Mouse (Mus musculus) neural tube, embryonic 12.5 days (tissue): ENCODE data around the gene Nucks1. TPM values are rescaled to one million over a fixed set of nuclear protein-coding genes. Genes with fewer than 3 reads are reported as not detected.
A peak's percentile ranks its signal among the peaks of the same experiment; 100 is the strongest.

Experiments used
- ATAC-seq: fragments of 200-750 bp; cut with Nextera tagmentation; 2 replicates; pipeline ENCODE4 v1.8.0; 2017; ENCODE audit warnings: low read depth, mild to moderate bottlenecking, moderate TSS enrichment, moderate library complexity; ENCODE audit not compliant: low FRiP score
- H3K27ac ChIP-seq: fragments of 300-500 bp; sonication (generic); 2 replicates; pipeline ENCODE4 v1.5.1; 2016
- H3K27me3 ChIP-seq: fragments of 300-500 bp; sonication (generic); replicated peaks from 2 replicates; pipeline ENCODE4 v1.6.1; 2016; ENCODE audit warnings: mild to moderate bottlenecking
- H3K36me3 ChIP-seq: fragments of 300-500 bp; sonication (generic); 2 replicates; pipeline ENCODE4 v1.6.1; 2016; ENCODE audit warnings: mild to moderate bottlenecking
- H3K4me1 ChIP-seq: fragments of 300-500 bp; sonication (generic); 2 replicates; pipeline ENCODE4 v1.6.1; 2016
- H3K4me2 ChIP-seq: fragments of 300-500 bp; sonication (generic); replicated peaks from 2 replicates; pipeline ENCODE4 v1.6.1; 2016; ENCODE audit warnings: mild to moderate bottlenecking
- H3K4me3 ChIP-seq: fragments of 300-500 bp; sonication (generic); 2 replicates; pipeline ENCODE4 v1.5.1; 2016
- H3K9ac ChIP-seq: fragments of 300-500 bp; sonication (generic); 2 replicates; pipeline ENCODE4 v1.6.1; 2016; ENCODE audit warnings: mild to moderate bottlenecking
- H3K9me3 ChIP-seq: fragments of 300-500 bp; sonication (generic); 2 replicates; pipeline ENCODE4 v1.6.1; 2016; ENCODE audit warnings: mild to moderate bottlenecking
- WGBS: fragments of 180-500 bp; shearing (Covaris S2); methylation state at CpG from one replicate; pipeline ENCODE4 v1.1.7; 2016; 5-methylcytosine and 5-hydroxymethylcytosine counted together
- polyA plus RNA-seq: library from polyadenylated mRNA; unstranded; fragments of >200 nt; fragmentation: Nextera tagmentation; extraction: Ambion mirVana; gene quantifications from 2 replicates; pipeline ENCODE4 v1.2.1, GENCODE M21; 2016

Gene Nucks1
- polyA plus RNA-seq, 1 experiment from 2014 or later, result 91.4 TPM

DNA sequence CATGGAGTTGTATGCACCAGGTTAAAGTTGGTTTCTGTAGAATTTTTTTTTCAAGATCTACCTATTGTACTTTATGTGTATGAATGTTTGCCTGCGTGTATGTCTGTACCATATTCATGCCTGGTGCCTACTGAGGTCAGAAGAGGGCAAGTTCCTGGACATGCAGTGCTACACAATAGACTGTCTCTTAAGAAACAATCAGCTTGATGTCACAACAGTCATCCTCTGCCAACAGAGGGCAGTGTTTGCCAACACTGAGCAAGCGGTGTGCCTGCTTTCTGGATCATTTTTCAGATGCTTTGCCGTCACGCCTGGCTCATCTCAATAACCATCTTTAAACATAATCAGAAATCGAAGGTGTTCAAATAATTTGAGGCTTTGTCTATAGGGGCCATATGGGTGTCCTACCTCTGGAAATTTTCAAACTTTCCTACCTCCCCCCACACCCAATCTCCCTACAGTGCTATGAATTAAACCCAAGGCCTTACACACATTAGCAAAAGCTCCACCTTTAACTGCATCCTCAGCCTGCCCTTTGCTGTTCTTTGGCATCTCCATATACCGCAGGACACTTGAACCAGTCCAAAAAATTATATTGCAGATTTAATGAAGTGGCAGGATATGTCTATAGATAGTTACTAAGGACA is 27.4 kb downstream of the Nucks1 start:
- H3K36me3 ChIP-seq, result peaks cover 5% of the 10 kb centered on the region
- peaks cover 5% of the 10 kb centered on the region for H3K4me1 ChIP-seq

DNA sequence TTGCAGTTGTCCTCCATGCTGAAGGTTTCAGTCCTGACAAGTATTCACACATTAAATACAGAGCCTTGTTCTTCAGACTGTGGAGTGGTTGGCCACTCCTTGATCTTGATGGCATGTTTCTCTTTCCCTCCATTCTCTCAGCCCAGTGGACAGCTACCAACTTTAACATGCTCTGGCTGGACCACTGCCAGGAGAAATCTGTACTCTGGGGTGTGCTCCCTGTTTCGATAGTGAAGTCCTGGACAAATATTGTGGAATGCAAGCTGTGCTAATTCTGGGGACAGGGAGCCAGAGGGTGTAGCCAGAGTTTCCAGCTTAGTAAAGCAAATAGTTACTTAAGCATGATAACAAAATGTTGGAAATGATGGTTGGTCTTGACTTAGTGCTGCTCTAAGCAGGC is 28.5 kb downstream of the Nucks1 start:
- H3K4me1 ChIP-seq, result peaks cover 5% of the 10 kb centered on the region
- no peak overlapping the region for H3K4me3 ChIP-seq
- H3K36me3 ChIP-seq, result peaks cover under 1% of the 10 kb centered on the region; the same call in 1 of the 2 replicates
- WGBS, result 89% methylated on average over 1 of the region's 1 CpGs
- no peak for ATAC-seq
- H3K9ac ChIP-seq, result no peak overlapping the region
- H3K9me3 ChIP-seq, result no peaks in the 10 kb centered on the region
- no peak overlapping the region for H3K27ac ChIP-seq
- H3K27me3 ChIP-seq, result no peaks in the 10 kb centered on the region
- H3K4me2 ChIP-seq, result no peak overlapping the region

More for the DNA sequence above, 27.4 kb downstream of the Nucks1 start:
- ATAC-seq, result 0 out of 2 replicates have a peak, but pooled peaks have one; percentile 65
- no peaks in the 10 kb centered on the region for H3K9me3 ChIP-seq
- no peak overlapping the region for H3K4me3 ChIP-seq
- WGBS, result 59% methylated on average over 6 of the region's 6 CpGs
- H3K4me2 ChIP-seq, result no peak overlapping the region
- no peak overlapping the region for H3K27ac ChIP-seq
- H3K27me3 ChIP-seq, result no peaks in the 10 kb centered on the region
- H3K9ac ChIP-seq, result no peak overlapping the region

DNA sequence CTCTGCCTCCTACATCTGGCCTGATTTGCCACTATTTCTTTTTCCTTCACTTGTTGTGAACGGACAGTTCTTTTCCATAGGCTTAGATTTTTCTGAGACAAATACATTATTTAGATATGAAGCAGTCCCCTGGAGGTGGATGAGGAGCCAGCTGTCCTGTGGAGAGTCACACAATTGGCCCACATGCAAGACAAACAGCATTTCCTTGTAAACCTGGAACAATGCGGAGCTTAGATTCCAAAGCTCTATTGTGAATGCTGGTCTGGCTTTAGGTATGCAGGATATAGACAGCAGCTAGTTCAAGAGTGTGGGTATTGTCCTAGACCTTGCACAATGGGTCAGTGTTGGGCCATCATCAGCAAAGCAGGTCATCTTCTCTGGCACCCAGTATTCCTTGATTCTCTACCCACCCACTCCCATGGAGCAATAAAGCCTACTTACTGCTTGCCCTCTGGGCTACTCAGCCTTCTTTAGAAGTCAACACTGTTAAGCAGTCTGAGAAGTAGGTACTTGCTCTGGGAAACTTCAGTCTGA is 30.4 kb downstream of the Nucks1 start:
- no peaks in the 10 kb centered on the region for H3K9me3 ChIP-seq
- no peak overlapping the region for H3K4me3 ChIP-seq
- peaks cover 5% of the 10 kb centered on the region for H3K4me1 ChIP-seq
- no peak for ATAC-seq
- H3K9ac ChIP-seq, result no peak overlapping the region
- no peaks in the 10 kb centered on the region for H3K27me3 ChIP-seq
- no peaks in the 10 kb centered on the region for H3K36me3 ChIP-seq
- H3K27ac ChIP-seq, result no peak overlapping the region
- H3K4me2 ChIP-seq, result no peak overlapping the region
- 63% methylated on average over 2 of the region's 2 CpGs for WGBS

DNA sequence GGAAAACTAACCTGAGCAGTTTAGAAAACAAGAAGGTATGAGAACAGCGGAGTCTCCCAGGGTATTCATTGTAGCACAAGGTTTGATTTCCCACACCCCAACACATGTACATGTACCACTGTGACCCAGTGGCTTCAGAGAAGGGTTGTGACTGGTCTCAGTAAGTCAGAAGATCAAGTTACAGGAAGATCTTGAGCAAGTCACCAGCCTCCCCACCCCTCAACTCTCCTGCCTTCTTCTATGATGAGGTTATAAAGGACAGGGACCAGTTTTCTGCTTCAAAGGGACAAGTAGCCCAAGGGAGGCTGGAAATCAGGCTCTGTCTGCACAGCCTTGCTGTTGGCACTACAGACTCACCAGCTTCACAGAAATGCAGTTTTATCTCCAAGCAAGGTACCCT is 31.2 kb downstream of the Nucks1 start:
- Histone ChIP-seq H3K4me3 (no peak overlapping the region), H3K27me3 (no peaks in the 10 kb centered on the region), H3K9me3 (no peaks in the 10 kb centered on the region), H3K4me2 (no peak overlapping the region), H3K9ac (no peak overlapping the region), H3K36me3 (no peaks in the 10 kb centered on the region), H3K27ac (no peak overlapping the region), H3K4me1 (peaks cover 5% of the 10 kb centered on the region)
- WGBS, result 95% methylated on average over 1 of the region's 1 CpGs
- no peak for ATAC-seq

DNA sequence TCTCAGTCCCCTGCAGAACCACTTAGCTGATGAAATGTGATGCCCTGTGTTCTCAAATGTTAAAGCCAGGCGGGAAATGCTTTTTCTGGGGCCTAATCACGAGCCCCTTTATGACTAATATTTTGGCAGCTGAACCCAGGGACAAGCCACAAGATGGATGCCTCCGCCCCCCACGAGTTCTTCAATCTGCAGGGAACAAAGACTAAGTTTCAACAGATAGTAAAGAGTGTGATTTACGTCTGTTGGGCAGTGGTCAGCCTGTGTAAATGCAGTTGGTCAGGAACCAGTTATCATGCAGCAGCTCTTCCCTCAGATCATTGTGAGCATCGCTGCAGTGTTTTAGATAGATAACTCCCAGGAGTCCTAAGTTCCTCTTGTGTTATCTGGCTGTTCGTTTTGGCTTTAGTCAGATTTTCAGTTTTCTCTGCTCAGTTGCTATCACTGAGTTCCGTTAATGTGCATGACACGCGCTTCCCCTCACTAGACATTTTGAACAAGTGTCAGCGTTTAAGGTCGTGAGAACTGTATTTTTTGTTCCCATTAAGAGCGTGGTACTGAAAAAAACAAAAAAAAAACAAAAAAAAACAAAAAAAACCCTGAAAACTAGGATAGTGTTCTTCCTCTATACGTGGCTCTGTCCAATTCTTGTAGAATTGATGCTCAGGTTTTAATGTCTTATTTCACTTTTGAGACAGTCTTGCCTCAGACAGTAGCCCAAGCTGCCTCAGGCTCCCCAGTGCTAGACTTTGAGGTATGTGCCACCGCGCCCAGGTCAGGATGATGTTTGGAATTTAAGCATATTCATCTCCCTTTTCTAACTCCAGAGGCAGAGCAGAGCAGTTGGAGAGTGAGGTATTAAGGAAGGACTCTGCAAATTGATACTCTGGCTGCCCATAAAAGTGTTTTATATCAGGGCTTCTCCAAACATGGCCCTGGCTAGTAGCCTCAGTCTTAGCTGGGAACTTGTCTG is 32.6 kb downstream of the Nucks1 start:
- ATAC-seq, result no peak
- H3K4me1 ChIP-seq, result peaks cover 9% of the 10 kb centered on the region
- no peaks in the 10 kb centered on the region for H3K27me3 ChIP-seq
- H3K4me2 ChIP-seq, result no peak overlapping the region
- H3K36me3 ChIP-seq, result no peaks in the 10 kb centered on the region
- H3K4me3 ChIP-seq, result no peak overlapping the region
- no peak overlapping the region for H3K27ac ChIP-seq
- no peak overlapping the region for H3K9ac ChIP-seq
- no peaks in the 10 kb centered on the region for H3K9me3 ChIP-seq
- 46% methylated on average over 16 of the region's 16 CpGs for WGBS

DNA sequence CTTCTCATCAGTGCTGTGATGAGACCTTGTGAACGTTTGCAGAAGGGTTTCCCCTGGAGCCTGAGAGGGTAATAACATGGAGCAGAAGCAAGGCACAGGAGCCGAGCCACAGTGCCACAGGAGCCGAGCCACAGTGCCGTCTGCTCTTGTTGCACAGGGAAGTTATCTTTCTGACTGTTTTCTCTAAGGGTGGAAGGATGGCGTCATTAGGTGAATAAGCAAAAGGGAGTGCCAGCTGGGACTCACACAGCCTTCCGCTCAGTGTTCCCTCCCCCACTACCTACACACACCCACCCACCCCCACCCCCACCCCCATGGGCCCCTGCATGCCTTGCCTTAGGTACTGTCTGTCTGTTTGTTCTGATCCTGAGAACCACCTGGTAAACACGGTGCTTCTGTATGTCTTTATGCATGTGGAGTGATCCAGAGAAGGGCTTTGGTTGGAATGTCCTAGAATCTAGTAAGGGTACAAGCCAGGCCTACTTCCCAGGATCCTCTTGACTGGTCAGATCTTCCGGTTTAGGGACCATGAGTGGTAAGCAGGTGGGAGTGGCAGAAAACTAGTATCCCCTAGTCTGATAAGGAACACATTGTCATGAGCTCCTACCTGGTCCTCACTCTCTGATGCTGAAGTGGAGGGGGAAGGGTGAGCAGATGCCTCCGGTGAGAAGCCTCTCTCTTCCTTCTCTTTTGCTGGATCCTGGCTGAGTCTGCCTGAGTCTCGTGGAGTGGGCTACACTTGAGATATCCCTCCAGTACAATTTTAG is 35.5 kb downstream of the Nucks1 start:
- Histone ChIP-seq H3K4me2 (no peak overlapping the region), H3K27ac (no peak overlapping the region), H3K9ac (no peak overlapping the region), H3K4me3 (no peak overlapping the region), H3K9me3 (no peaks in the 10 kb centered on the region), H3K36me3 (no peaks in the 10 kb centered on the region), H3K27me3 (no peaks in the 10 kb centered on the region), H3K4me1 (peaks cover 11% of the 10 kb centered on the region)
- 72% methylated on average over 10 of the region's 10 CpGs for WGBS
- ATAC-seq, result no peak

DNA sequence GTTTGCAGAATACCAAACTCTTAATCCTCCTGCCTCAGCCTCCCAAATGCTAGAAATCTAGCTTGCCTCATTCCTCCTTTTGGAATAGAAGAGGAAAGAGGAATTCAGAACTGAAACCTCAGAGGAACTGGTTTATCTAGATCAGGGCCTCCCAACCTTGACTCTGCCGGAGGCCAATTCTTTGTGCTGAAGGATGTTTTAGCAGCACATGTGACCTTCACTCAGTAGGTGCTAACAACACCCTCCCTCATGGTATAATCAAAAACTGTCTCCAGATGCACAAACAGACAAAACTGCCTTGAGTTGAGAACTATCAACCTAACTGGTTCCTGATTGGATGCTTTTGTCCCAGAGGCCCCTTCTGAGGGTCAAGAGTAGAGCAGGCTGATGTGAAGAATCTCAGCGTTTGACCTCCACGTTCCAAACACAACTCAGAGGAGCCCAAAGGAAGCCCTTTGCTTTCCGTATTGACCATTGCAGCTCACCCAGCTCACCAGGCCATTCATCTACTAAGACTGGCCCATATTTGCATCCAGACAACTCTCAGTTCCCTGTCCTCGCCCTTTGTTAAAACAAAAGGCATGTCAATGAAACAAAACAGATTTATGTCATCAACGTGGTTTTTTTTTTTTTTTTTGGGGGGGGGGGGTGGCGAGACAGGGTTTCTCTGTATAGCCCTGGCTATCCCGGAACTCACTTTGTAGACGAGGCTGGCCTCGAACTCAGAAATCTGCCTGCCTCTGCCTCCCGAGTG is 36.3 kb downstream of the Nucks1 start:
- no peak overlapping the region for H3K9ac ChIP-seq
- WGBS, result 88% methylated on average over 11 of the region's 11 CpGs
- H3K4me2 ChIP-seq, result no peak overlapping the region
- peaks cover 11% of the 10 kb centered on the region for H3K4me1 ChIP-seq
- no peaks in the 10 kb centered on the region for H3K9me3 ChIP-seq
- ATAC-seq, result no peak
- no peaks in the 10 kb centered on the region for H3K27me3 ChIP-seq
- H3K36me3 ChIP-seq, result no peaks in the 10 kb centered on the region
- no peak overlapping the region for H3K27ac ChIP-seq
- no peak overlapping the region for H3K4me3 ChIP-seq

DNA sequence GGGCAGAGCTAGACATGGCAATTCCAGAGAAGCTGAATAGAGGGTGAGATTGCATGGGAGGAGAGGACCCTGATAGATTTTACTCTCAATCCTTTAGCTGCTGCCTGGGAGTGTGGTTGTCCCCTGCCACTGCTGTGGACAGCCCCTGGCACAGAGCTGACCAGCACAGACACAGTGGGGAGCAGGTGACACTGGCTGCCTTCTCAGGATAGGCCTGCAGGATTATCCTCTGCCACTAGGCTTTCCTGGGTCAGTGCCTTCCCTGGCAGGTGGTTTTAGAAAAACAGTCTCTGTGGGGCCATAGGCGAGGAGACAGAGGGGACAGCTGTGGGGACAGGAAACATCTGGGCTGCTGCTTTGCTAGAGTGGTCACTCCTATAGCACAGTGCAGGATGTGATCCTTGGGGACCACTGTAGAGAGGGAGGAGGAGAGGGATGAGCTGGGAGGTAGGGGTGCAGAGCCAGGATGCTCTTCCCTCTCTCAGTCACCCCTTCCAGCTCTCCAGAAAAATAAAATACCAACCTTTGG is 37.7 kb downstream of the Nucks1 start:
- peaks cover 6% of the 10 kb centered on the region for H3K4me1 ChIP-seq
- H3K9me3 ChIP-seq, result no peaks in the 10 kb centered on the region
- no peaks in the 10 kb centered on the region for H3K27me3 ChIP-seq
- WGBS, result 41% methylated on average over 1 of the region's 1 CpGs
- no peak for ATAC-seq
- no peak overlapping the region for H3K27ac ChIP-seq
- no peaks in the 10 kb centered on the region for H3K36me3 ChIP-seq
- no peak overlapping the region for H3K4me2 ChIP-seq
- no peak overlapping the region for H3K4me3 ChIP-seq
- H3K9ac ChIP-seq, result no peak overlapping the region

DNA sequence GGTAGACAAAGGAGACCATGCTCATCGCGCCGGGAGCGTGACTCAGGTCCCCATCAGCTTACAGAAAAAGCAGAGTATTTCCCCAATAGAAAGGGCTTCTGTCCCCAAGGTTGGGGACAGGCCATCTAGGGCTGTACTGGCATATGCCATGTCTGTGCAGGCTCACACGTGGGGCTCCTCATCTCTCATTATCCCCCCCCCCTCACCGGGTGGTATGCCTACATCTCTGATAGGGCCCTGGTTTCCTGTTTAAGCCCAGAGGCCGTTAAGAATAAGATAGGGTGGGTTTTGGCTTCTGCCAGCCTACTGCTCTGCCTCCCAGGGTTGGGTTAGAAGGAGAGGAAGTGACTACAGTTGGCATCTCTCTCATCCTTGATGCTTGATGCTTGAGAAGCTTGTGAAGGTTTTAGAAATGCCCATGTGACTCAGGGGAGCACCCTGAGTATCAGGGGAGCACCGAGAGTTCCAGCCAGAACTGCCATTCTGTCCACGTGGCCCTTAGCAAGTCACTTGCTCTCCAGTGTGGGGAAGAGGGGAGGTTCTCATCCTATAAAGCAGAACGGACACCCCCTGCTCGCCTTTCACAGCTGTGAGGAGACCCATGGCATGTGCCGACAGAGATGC is 44.0 kb downstream of the Nucks1 start:
- ATAC-seq, result no peak
- Histone ChIP-seq H3K27me3 (no peaks in the 10 kb centered on the region), H3K4me2 (no peak overlapping the region), H3K4me3 (no peak overlapping the region), H3K9me3 (no peaks in the 10 kb centered on the region), H3K4me1 (peaks cover 5% of the 10 kb centered on the region; the same call in 1 of the 2 replicates), H3K36me3 (no peaks in the 10 kb centered on the region), H3K27ac (no peak overlapping the region), H3K9ac (no peak overlapping the region)
- WGBS, result 88% methylated on average over 12 of the region's 12 CpGs

DNA sequence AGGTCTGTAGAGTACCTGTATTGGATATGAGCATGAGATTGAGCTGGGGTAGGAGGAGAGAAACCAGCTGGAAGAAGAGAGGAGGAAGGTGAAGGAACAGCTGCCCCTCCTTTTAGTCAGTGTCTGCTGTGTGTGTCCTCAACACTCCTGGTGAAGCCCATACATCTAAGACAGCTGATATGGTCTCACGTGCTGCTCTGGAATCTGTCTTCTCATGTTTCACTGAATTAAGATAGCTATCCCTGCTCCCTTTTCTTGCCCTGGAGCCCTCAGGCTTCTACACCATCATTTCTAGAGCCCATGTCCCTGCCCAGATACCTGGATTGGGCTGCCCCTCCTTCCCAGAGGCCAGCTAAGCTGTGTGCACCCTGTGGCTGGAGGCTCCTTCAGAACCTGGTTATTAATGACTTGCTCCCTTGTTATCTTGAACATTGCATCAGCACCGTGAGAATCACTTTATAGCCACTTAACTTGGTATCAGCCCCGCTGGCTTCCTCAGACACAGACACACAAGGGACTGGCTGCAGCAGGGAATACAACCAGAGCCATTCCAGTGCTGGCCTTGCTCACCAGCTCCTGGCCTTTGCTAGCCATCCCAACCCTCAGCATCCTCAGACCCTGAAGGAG is 44.9 kb downstream of the Nucks1 start:
- no peak for ATAC-seq
- WGBS, result 28% methylated on average over 3 of the region's 3 CpGs

More for the DNA sequence above, 44.9 kb downstream of the Nucks1 start:
- no peaks in the 10 kb centered on the region for H3K9me3 ChIP-seq
- H3K4me2 ChIP-seq, result no peak overlapping the region
- H3K27me3 ChIP-seq, result 0 out of 2 replicates have a peak, but pooled peaks cover under 1% of the 10 kb centered on the region
- H3K4me1 ChIP-seq, result peaks cover 5% of the 10 kb centered on the region; the same call in 1 of the 2 replicates
- H3K4me3 ChIP-seq, result no peak overlapping the region
- H3K36me3 ChIP-seq, result no peaks in the 10 kb centered on the region
- no peak overlapping the region for H3K9ac ChIP-seq
- H3K27ac ChIP-seq, result no peak overlapping the region; the same call in 1 of the 2 replicates
